Mouse (Mus musculus) heart, embryonic 16.5 days (tissue): ENCODE data around the gene Ring1. TPM values are rescaled to one million over a fixed set of nuclear protein-coding genes. Genes with fewer than 3 reads are reported as not detected.
"Not testable (repeated sequence)": the region's sequence is repeated elsewhere in the genome, so short reads cannot be mapped to it uniquely, and the experiment has no call there.

Experiments used
- ATAC-seq: fragments of 200-750 bp; cut with Nextera tagmentation; replicated peaks from 2 replicates; pipeline ENCODE4 v1.8.0; 2017; ENCODE audit warnings: moderate number of reproducible peaks; ENCODE audit not compliant: insufficient read depth, low FRiP score; ENCODE audit errors: extremely low read depth
- H3K27ac ChIP-seq: fragments of 300-500 bp; sonication (generic); 2 replicates; pipeline ENCODE4 v1.5.1; 2014; ENCODE audit warnings: mild to moderate bottlenecking, low read length, control low read depth, moderate library complexity
- H3K27me3 ChIP-seq: fragments of 300-500 bp; sonication (generic); 2 replicates; pipeline ENCODE4 v1.6.1; 2014; ENCODE audit warnings: low read length, mixed read lengths; ENCODE audit not compliant: control insufficient read depth, insufficient read depth
- H3K36me3 ChIP-seq: fragments of 300-500 bp; sonication (generic); 2 replicates; pipeline ENCODE4 v1.6.1; 2014; ENCODE audit not compliant: control insufficient read depth, insufficient read depth
- H3K4me1 ChIP-seq: fragments of 300-500 bp; sonication (generic); 2 replicates; pipeline ENCODE4 v1.6.1; 2014; ENCODE audit warnings: low read length, mixed read lengths; ENCODE audit not compliant: control insufficient read depth, insufficient read depth
- H3K4me2 ChIP-seq: fragments of 300-500 bp; sonication (generic); 2 replicates; pipeline ENCODE4 v1.6.1; 2014; ENCODE audit warnings: low read depth, mild to moderate bottlenecking, control low read depth, low read length
- H3K4me3 ChIP-seq: fragments of 300-500 bp; sonication (generic); 2 replicates; pipeline ENCODE4 v1.5.1; 2014; ENCODE audit warnings: mild to moderate bottlenecking, control low read depth, low read length
- H3K9ac ChIP-seq: fragments of 300-500 bp; sonication (generic); 2 replicates; pipeline ENCODE4 v1.6.1; 2014; ENCODE audit warnings: low read length, control low read depth
- H3K9me3 ChIP-seq: fragments of 300-500 bp; sonication (generic); replicated peaks from 2 replicates; pipeline ENCODE4 v1.6.1; 2016; ENCODE audit warnings: low read length; ENCODE audit not compliant: control insufficient read depth
- WGBS: fragments of 180-500 bp; shearing (Covaris S2); extraction: QIAGEN DNeasy Blood & Tissue Kit; methylation state at CpG from one replicate; pipeline ENCODE4 v1.1.7; 2014; 5-methylcytosine and 5-hydroxymethylcytosine counted together
- polyA plus RNA-seq: library from polyadenylated mRNA; unstranded; fragments of >200 nt; fragmentation: Nextera tagmentation; extraction: Ambion mirVana; gene quantifications from 2 replicates; pipeline ENCODE4 v1.2.1, GENCODE M21; 2015

The Ring1 gene
- polyA plus RNA-seq, 1 experiment from 2014 or later = 13.0 TPM

GRCm38 (mm10) chr17:33991788-33992664 lies 32.5 kb downstream of the Ring1 start:
- H3K4me2 ChIP-seq = no peak overlapping the region
- no peak overlapping the region for H3K4me3 ChIP-seq
- no peak for ATAC-seq
- no peaks in the 10 kb centered on the region for H3K36me3 ChIP-seq
- H3K9me3 ChIP-seq = 0 out of 2 replicates have a peak, but pooled peaks cover 2% of the 10 kb centered on the region
- WGBS = 31% methylated on average over 10 of the region's 10 CpGs
- no peak overlapping the region for H3K9ac ChIP-seq
- no peaks in the 10 kb centered on the region for H3K4me1 ChIP-seq
- H3K27ac ChIP-seq = no peak overlapping the region
- H3K27me3 ChIP-seq = 0 out of 2 replicates have a peak, but pooled peaks cover 2% of the 10 kb centered on the region

- H3K36me3 ChIP-seq, H3K9me3 ChIP-seq, H3K4me3 ChIP-seq, H3K9ac ChIP-seq, ATAC-seq, H3K27ac ChIP-seq: not testable (repeated sequence)
- Histone ChIP-seq H3K27me3 (peaks cover 29% of the 10 kb centered on the region), H3K4me2 (peak overlapping the region; percentile 75; the same call in 1 of the 2 replicates), H3K4me1 (peaks cover 16% of the 10 kb centered on the region)
- 9% methylated on average over 8 of the region's 8 CpGs for WGBS
These were observed 42.3 kb downstream of the Ring1 start for GRCm38 (mm10) chr17:33982136-33982535.

- not testable (repeated sequence) for H3K36me3 ChIP-seq, H3K9me3 ChIP-seq
- Histone ChIP-seq H3K9ac (peak overlapping the region; percentile 72), H3K4me1 (peaks cover 16% of the 10 kb centered on the region), H3K4me2 (peak overlapping the region; percentile 75), H3K4me3 (peak overlapping the region; percentile 62), H3K27me3 (peaks cover 33% of the 10 kb centered on the region), H3K27ac (peak overlapping the region; percentile 86)
- WGBS = under 1% methylated on average over 27 of the region's 27 CpGs
- peak; percentile 94 for ATAC-seq
These were observed 43.1 kb downstream of the Ring1 start for GRCm38 (mm10) chr17:33981192-33981909.

GRCm38 (mm10) chr17:33980181-33981035 lies 44.1 kb downstream of the Ring1 start:
- Histone ChIP-seq H3K4me3 (no peak overlapping the region), H3K9ac (no peak overlapping the region; the same call in 1 of the 2 replicates), H3K9me3 (no peaks in the 10 kb centered on the region), H3K27me3 (peaks cover 36% of the 10 kb centered on the region), H3K4me1 (peaks cover 16% of the 10 kb centered on the region), H3K4me2 (peak overlapping the region; percentile 75; the same call in 1 of the 2 replicates), H3K36me3 (no peaks in the 10 kb centered on the region), H3K27ac (peak overlapping the region; percentile 50)
- ATAC-seq = peak; percentile 5; the same call in 1 of the 2 replicates
- WGBS = 69% methylated on average over 19 of the region's 19 CpGs

- H3K36me3 ChIP-seq = no peaks in the 10 kb centered on the region
- no peak overlapping the region for H3K9ac ChIP-seq
- 52% methylated on average over 6 of the region's 6 CpGs for WGBS
- H3K4me1 ChIP-seq = peaks cover 16% of the 10 kb centered on the region
- peaks cover 36% of the 10 kb centered on the region for H3K27me3 ChIP-seq
- no peak for ATAC-seq
- no peaks in the 10 kb centered on the region for H3K9me3 ChIP-seq
- no peak overlapping the region for H3K4me2 ChIP-seq
- no peak overlapping the region for H3K4me3 ChIP-seq
- no peak overlapping the region for H3K27ac ChIP-seq
These were observed 44.9 kb downstream of the Ring1 start for GRCm38 (mm10) chr17:33979512-33980050.

GRCm38 (mm10) chr17:33978631-33979031 lies 45.8 kb downstream of the Ring1 start:
- peak overlapping the region; percentile 34 for H3K9ac ChIP-seq
- H3K27me3 ChIP-seq = peaks cover 38% of the 10 kb centered on the region
- H3K4me3 ChIP-seq = peak overlapping the region; percentile 52
- under 1% methylated on average over 17 of the region's 17 CpGs for WGBS
- H3K27ac ChIP-seq = no peak overlapping the region
- no peaks in the 10 kb centered on the region for H3K9me3 ChIP-seq
- no peaks in the 10 kb centered on the region for H3K36me3 ChIP-seq
- H3K4me1 ChIP-seq = peaks cover 16% of the 10 kb centered on the region
- ATAC-seq = 0 out of 2 replicates have a peak, but pooled peaks have one; percentile 10
- H3K4me2 ChIP-seq = peak overlapping the region; percentile 64

- Histone ChIP-seq H3K36me3 (no peaks in the 10 kb centered on the region), H3K4me2 (peak overlapping the region; percentile 64), H3K9ac (peak overlapping the region; percentile 34), H3K27ac (no peak overlapping the region), H3K27me3 (peaks cover 38% of the 10 kb centered on the region), H3K4me1 (peaks cover 16% of the 10 kb centered on the region), H3K9me3 (no peaks in the 10 kb centered on the region), H3K4me3 (peak overlapping the region; percentile 52)
- no peak for ATAC-seq
- WGBS = 2% methylated on average over 57 of the region's 57 CpGs
These were observed 46.5 kb downstream of the Ring1 start for GRCm38 (mm10) chr17:33977861-33978557.

- Histone ChIP-seq H3K9me3 (peaks cover 8% of the 10 kb centered on the region), H3K36me3 (no peaks in the 10 kb centered on the region), H3K9ac (no peak overlapping the region), H3K27me3 (peaks cover 22% of the 10 kb centered on the region), H3K4me3 (no peak overlapping the region), H3K27ac (no peak overlapping the region), H3K4me1 (peaks cover 7% of the 10 kb centered on the region), H3K4me2 (no peak overlapping the region)
- no peak for ATAC-seq
- 57% methylated on average over 3 of the region's 3 CpGs for WGBS
These were observed 50.9 kb downstream of the Ring1 start for GRCm38 (mm10) chr17:33973572-33973971.
